Mouse (Mus musculus) E14TG2a.4 (cell line): ENCODE data around the gene Esm1.
"Not testable (repeated sequence)": the region's sequence is repeated elsewhere in the genome, so short reads cannot be mapped to it uniquely, and the experiment has no call there.

Experiments used
- H3K27me3 ChIP-seq: 2 replicates; pipeline ENCODE4 v1.6.1; 2014; ENCODE audit warnings: low read length, control low read depth; ENCODE audit not compliant: insufficient read depth
- H3K36me3 ChIP-seq: 2 replicates; pipeline ENCODE4 v1.6.1; 2014; ENCODE audit warnings: low read length, control low read depth; ENCODE audit not compliant: insufficient read depth
- H3K4me1 ChIP-seq: replicated peaks from 2 replicates; pipeline ENCODE4 v1.6.1; 2014; ENCODE audit warnings: low read depth, low read length, control low read depth
- H3K4me3 ChIP-seq: replicated peaks from 2 replicates; pipeline ENCODE4 v1.5.1; 2014; ENCODE audit warnings: mild to moderate bottlenecking, low read length
- H3K9me3 ChIP-seq: 2 replicates; pipeline ENCODE4 v1.6.1; 2014; ENCODE audit warnings: low read length, control low read depth
- CTCF ChIP-seq: conservative IDR thresholded peaks from 2 replicates; pipeline ENCODE4 v1.5.1; 2014; ENCODE audit warnings: low read length
- NANOG ChIP-seq: IDR thresholded peaks from 2 replicates; pipeline ENCODE4 v1.6.1; 2014; ENCODE audit warnings: borderline replicate concordance, low read length, mixed read lengths
- POU5F1 ChIP-seq: IDR thresholded peaks from 2 replicates; pipeline ENCODE4 v1.6.1; 2014; ENCODE audit warnings: low read length, borderline replicate concordance

Gene Esm1

DNA sequence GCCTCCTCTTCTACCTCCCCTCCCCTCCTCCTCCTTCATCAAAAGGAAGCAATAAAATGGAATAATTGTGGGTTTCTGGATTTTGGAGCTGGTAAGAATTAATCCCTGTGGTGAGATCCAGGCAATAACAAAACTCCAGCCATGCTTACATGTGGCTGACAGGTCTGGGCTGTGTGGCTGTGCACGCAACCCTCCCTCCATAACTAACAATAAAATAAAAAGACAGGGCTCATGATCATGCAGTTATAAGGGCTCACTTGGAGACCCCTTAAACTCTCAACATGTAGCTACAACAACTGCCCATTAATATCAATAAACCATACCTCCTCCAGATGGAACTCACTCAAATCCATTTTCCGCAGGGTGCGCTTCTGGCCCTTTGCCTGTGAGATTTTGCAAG is 4.4 kb downstream of the Esm1 start:
- H3K4me3 ChIP-seq, result no peak overlapping the region
- TF ChIP-seq CTCF (no peak), NANOG (no peak), POU5F1 (no peak)
- peaks cover 7% of the 10 kb centered on the region; the same call in 1 of the 2 replicates for H3K4me1 ChIP-seq
- peaks cover 39% of the 10 kb centered on the region for H3K27me3 ChIP-seq
- no peaks in the 10 kb centered on the region for H3K9me3 ChIP-seq
- H3K36me3 ChIP-seq, result no peaks in the 10 kb centered on the region

GRCm38 (mm10) chr13:113221851-113222250 is 12.4 kb downstream of the Esm1 start:
- H3K4me3 ChIP-seq, result no peak overlapping the region
- H3K4me1 ChIP-seq, result peaks cover 13% of the 10 kb centered on the region
- no peak for TF ChIP-seq NANOG
- no peak for TF ChIP-seq POU5F1
- no peak for TF ChIP-seq CTCF
- no peaks in the 10 kb centered on the region for H3K9me3 ChIP-seq
- peaks cover 48% of the 10 kb centered on the region for H3K27me3 ChIP-seq
- H3K36me3 ChIP-seq, result no peaks in the 10 kb centered on the region

DNA sequence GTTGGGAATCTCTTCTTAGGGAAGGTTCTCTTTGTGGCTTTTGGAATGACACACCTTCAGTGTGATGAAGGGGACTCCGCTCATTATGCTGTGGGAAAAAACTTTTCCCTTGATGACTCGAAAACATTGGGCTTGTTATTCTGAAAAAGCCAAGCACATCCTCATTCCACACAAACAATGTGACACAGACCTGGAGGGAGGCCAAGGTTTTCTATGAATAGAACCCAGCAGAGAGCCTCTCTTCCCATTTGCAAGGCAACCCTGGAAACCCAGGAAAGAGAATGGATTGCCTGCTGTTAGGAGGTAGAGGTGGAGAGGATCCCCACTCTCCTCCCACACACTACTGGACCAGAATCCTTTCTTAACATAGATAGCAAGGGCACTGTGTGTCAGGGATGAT is 14.6 kb downstream of the Esm1 start:
- Histone ChIP-seq H3K4me3 (no peak overlapping the region), H3K9me3 (no peaks in the 10 kb centered on the region), H3K4me1 (peaks cover 13% of the 10 kb centered on the region), H3K27me3 (peaks cover 56% of the 10 kb centered on the region), H3K36me3 (no peaks in the 10 kb centered on the region)
- TF ChIP-seq POU5F1 (no peak), NANOG (peak; percentile 92), CTCF (no peak)

DNA sequence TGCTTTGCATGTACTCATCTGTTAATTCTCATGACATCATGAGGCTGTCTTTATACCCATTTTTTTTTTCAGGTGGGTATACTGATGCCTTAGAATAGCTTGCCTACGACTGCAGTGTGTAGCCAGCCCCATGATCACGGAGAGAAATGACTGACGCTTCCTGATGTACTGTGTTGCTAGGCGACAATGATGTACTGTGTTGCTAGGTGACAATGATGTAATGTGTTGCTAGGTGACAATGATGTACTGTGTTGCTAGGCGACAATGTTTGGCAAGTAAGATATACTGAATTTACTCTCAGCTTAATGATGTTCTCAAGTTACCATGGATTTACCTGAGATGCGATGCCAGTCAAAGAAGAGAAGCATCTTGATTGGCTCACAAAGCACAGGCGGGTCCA is 16.4 kb downstream of the Esm1 start, which contains the start of gene Gzmk:
TSS of gene Gzmk (minus strand) at position 98 of the 400 bp plus-strand sequence.
- no peaks in the 10 kb centered on the region for H3K36me3 ChIP-seq
- H3K4me1 ChIP-seq, result peaks cover 18% of the 10 kb centered on the region
- H3K9me3 ChIP-seq, result no peaks in the 10 kb centered on the region
- H3K4me3 ChIP-seq, result no peak within 1 kb of the TSS
- H3K27me3 ChIP-seq, result peaks cover 47% of the 10 kb centered on the region
- TF ChIP-seq CTCF (no peak), NANOG (no peak), POU5F1 (no peak)

GRCm38 (mm10) chr13:113227076-113227475 is 17.6 kb downstream of the Esm1 start:
- Histone ChIP-seq H3K4me3 (no peak overlapping the region), H3K27me3 (peaks cover 38% of the 10 kb centered on the region), H3K4me1 (peaks cover 18% of the 10 kb centered on the region), H3K9me3 (no peaks in the 10 kb centered on the region), H3K36me3 (no peaks in the 10 kb centered on the region)
- TF ChIP-seq POU5F1 (no peak), NANOG (no peak), CTCF (no peak)

GRCm38 (mm10) chr13:113227666-113228463 is 18.4 kb downstream of the Esm1 start:
- Histone ChIP-seq H3K9me3 (0 out of 2 replicates have a peak, but pooled peaks cover 3% of the 10 kb centered on the region), H3K4me1 (peaks cover 18% of the 10 kb centered on the region), H3K27me3 (peaks cover 31% of the 10 kb centered on the region), H3K36me3 (no peaks in the 10 kb centered on the region), H3K4me3 (no peak overlapping the region)
- no peak for TF ChIP-seq POU5F1
- no peak for TF ChIP-seq NANOG
- TF ChIP-seq CTCF, result peak; percentile 45

- H3K9me3 ChIP-seq, result no peaks in the 10 kb centered on the region
- H3K36me3 ChIP-seq, result no peaks in the 10 kb centered on the region
- H3K4me3 ChIP-seq, result peak overlapping the region; percentile 23; the same call in 1 of the 2 replicates
- H3K4me1 ChIP-seq, result peaks cover 15% of the 10 kb centered on the region
- H3K27me3 ChIP-seq, result no peaks in the 10 kb centered on the region
- no peak for TF ChIP-seq NANOG
- TF ChIP-seq CTCF, result no peak
- no peak for TF ChIP-seq POU5F1
These were observed 32.7 kb downstream of the Esm1 start for GRCm38 (mm10) chr13:113242129-113242528.

GRCm38 (mm10) chr13:113245025-113245424 is 35.6 kb downstream of the Esm1 start:
- Histone ChIP-seq H3K4me3 (no peak overlapping the region), H3K9me3 (no peaks in the 10 kb centered on the region), H3K27me3 (no peaks in the 10 kb centered on the region), H3K36me3 (no peaks in the 10 kb centered on the region), H3K4me1 (peaks cover 15% of the 10 kb centered on the region)
- TF ChIP-seq NANOG (no peak), CTCF (no peak), POU5F1 (no peak)

DNA sequence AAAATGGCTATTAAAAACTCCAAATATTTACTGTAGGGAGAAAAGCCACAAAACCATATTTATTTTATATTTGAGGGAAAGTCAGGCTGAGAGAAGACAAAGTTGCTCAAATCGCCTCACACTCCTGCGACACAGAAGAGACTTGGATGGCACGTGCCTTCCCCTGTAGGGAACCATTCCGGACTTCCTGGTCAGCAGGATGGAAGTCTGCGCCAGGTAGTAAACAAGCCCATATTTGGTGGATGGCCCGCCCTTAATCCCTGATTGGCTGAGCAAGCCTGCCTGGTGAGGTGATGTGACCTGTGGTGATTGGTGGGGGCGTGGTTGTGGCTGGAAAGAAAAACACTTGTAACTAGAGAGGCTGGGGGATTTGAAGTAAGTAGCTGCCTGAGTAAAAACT is 43.1 kb downstream of the Esm1 start:
- H3K27me3 ChIP-seq, result not testable (repeated sequence)

More for the DNA sequence above, 43.1 kb downstream of the Esm1 start:
- H3K36me3 ChIP-seq, H3K4me3 ChIP-seq, H3K9me3 ChIP-seq: not testable (repeated sequence)
- peaks cover 12% of the 10 kb centered on the region for H3K4me1 ChIP-seq
